Mouse (Mus musculus) liver, embryonic 14.5 days (tissue): Measurements from ENCODE around the gene Zfp84. TPM values are rescaled to one million over a fixed set of nuclear protein-coding genes. Genes with fewer than 3 reads are reported as not detected.

Source experiments
- ATAC-seq: fragments of 200-750 bp; cut with Nextera tagmentation; 2 replicates; pipeline ENCODE4 v1.8.0; 2017; ENCODE audit warnings: moderate number of reproducible peaks, mild to moderate bottlenecking, moderate library complexity; ENCODE audit not compliant: insufficient read depth
- DNase-seq, 3 experiments: peaks; one replicate each; pipeline ENCODE4 v3.0.0-alpha.2; 2012 to 2013; ENCODE audit warnings: low read depth in 3 of 3, low spot score in 3 of 3
- H3K27ac ChIP-seq: fragments of 300-500 bp; sonication (generic); 2 replicates; pipeline ENCODE4 v1.5.1; 2014; ENCODE audit warnings: moderate library complexity, mild to moderate bottlenecking, control low read depth, inconsistent platforms
- H3K27me3 ChIP-seq: fragments of 300-500 bp; sonication (generic); 2 replicates; pipeline ENCODE4 v1.6.1; 2014; ENCODE audit warnings: mild to moderate bottlenecking, low read length, moderate library complexity; ENCODE audit not compliant: control insufficient read depth, insufficient read depth
- H3K36me3 ChIP-seq: fragments of 300-500 bp; sonication (generic); replicated peaks from 2 replicates; pipeline ENCODE4 v1.6.1; 2014; ENCODE audit warnings: low read depth; ENCODE audit not compliant: control insufficient read depth, insufficient read depth
- H3K4me1 ChIP-seq, 2 experiments: fragments of 200-500 bp in 1 of 2; fragments of 300-500 bp in 1 of 2; sonication (generic) in 1 of 2; replicated peaks; 2 replicates each; pipeline ENCODE4 v1.6.1; 2012 to 2014; ENCODE audit warnings: antibody characterized with exemption in 1 of 2, inconsistent platforms in 1 of 2, low read length in 1 of 2; ENCODE audit not compliant: control insufficient read depth in 2 of 2, insufficient read depth in 2 of 2
- H3K4me2 ChIP-seq: fragments of 300-500 bp; sonication (generic); 2 replicates; pipeline ENCODE4 v1.6.1; 2014; ENCODE audit warnings: low read depth, mild to moderate bottlenecking, control low read depth, moderate library complexity
- H3K4me3 ChIP-seq, 2 experiments: fragments of 200-500 bp in 1 of 2; fragments of 300-500 bp in 1 of 2; sonication (generic) in 1 of 2; 2 replicates each; pipeline ENCODE4 v1.5.1; 2012 to 2014; ENCODE audit warnings: low read depth in 2 of 2, low read length in 2 of 2, mild to moderate bottlenecking in 2 of 2, control low read depth in 1 of 2, inconsistent platforms in 1 of 2, moderate library complexity in 1 of 2; ENCODE audit not compliant: insufficient read depth in 1 of 2
- H3K9ac ChIP-seq: fragments of 300-500 bp; sonication (generic); replicated peaks from 2 replicates; pipeline ENCODE4 v1.6.1; 2014; ENCODE audit warnings: mild to moderate bottlenecking, control low read depth, moderate library complexity
- H3K9me3 ChIP-seq: fragments of 300-500 bp; sonication (generic); 2 replicates; pipeline ENCODE4 v1.6.1; 2016; ENCODE audit warnings: low read length, mixed read lengths; ENCODE audit not compliant: control insufficient read depth
- CTCF ChIP-seq: IDR thresholded peaks from 2 replicates; pipeline ENCODE4 v1.5.1; 2016; ENCODE audit warnings: antibody characterized with exemption, low read depth, control low read depth
- EP300 ChIP-seq: IDR thresholded peaks from 2 replicates; pipeline ENCODE4 v1.6.1; 2016; ENCODE audit warnings: antibody characterized with exemption, low read depth
- WGBS: fragments of 180-500 bp; shearing (Covaris S2); extraction: QIAGEN DNeasy Blood & Tissue Kit; methylation state at CpG from one replicate; pipeline ENCODE4 v1.1.7; 2014; ENCODE audit not compliant: insufficient replicate concordance; 5-methylcytosine and 5-hydroxymethylcytosine counted together
- polyA plus RNA-seq, 2 experiments: library from polyadenylated mRNA; depleted of rRNA in 1 of 2; stranded (reverse) in 1 of 2; unstranded in 1 of 2; fragments of >200 nt; fragmentation: Nextera tagmentation in 1 of 2; extraction: Ambion mirVana in 1 of 2; gene quantifications; 2 replicates each; pipeline versions ENCODE4 v1.2.1 to v1.2.3; 2012 to 2014

Gene Zfp84
- polyA plus RNA-seq, 2 experiments, result 2.8 to 3.1 TPM

GRCm38 (mm10) chr7:29785888-29786287 lies 17.5 kb downstream of the Zfp84 start:
- Histone ChIP-seq H3K27ac (no peak overlapping the region), H3K4me1 (peaks cover 0 to 2% of the 10 kb centered on the region in 2 experiments; a peak in 1 of 4 replicates), H3K4me2 (no peak overlapping the region), H3K9ac (no peak overlapping the region), H3K27me3 (no peaks in the 10 kb centered on the region), H3K4me3 (no peak overlapping the region), H3K36me3 (no peaks in the 10 kb centered on the region), H3K9me3 (no peaks in the 10 kb centered on the region)
- TF ChIP-seq CTCF, result no peak
- no peak for TF ChIP-seq EP300
- ATAC-seq, result no peak
- DNase-seq, result no peak
- 68% methylated on average over 5 of the region's 5 CpGs for WGBS

DNA sequence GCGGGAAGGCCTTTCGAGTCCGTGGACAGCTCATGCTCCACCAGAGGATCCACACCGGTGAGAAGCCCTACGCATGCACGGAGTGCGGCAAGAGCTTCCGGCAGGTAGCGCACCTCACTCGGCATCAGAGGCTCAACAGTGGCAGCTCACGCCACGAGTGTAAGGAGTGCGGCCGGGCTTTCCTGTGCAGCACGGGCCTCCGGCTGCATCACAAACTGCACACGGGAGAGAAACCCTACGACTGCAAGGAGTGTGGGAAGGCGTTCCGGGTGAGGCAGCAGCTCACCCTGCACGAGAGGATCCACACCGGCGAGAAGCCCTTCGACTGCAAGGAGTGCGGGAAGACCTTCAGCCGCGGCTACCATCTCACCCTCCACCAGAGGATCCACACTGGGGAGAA lies 24.6 kb downstream of the Zfp84 start:
- no peak overlapping the region for H3K4me3 ChIP-seq
- H3K9me3 ChIP-seq, result no peaks in the 10 kb centered on the region
- ATAC-seq, result no peak
- WGBS, result 30% methylated on average over 27 of the region's 27 CpGs
- H3K27me3 ChIP-seq, result peaks cover 4% of the 10 kb centered on the region
- TF ChIP-seq EP300 (no peak), CTCF (no peak)
- H3K27ac ChIP-seq, result no peak overlapping the region
- no peaks in the 10 kb centered on the region for H3K4me1 ChIP-seq
- no peak for DNase-seq
- no peaks in the 10 kb centered on the region for H3K36me3 ChIP-seq
- H3K4me2 ChIP-seq, result no peak overlapping the region
- H3K9ac ChIP-seq, result no peak overlapping the region

DNA sequence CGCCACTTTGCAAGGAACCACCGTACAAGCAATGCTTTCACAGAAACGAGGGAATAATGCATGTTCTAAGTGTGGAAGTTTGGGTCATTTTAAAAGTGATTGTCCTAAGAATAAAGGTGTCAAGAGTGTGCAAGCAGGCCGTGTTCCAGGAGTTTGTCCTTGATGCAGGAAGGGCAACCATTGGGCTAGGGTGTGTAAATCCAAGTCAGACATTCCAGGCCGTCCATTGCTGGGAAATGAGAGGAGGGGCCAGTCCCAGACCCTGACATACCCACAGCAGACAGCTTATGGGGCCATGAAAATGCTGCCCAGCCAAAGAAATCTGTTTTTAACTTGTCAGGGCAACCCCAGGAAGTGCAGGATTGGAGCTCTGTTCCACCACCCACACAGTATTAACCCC lies 38.7 kb downstream of the Zfp84 start:
- Histone ChIP-seq H3K4me2 (no peak overlapping the region), H3K9ac (no peak overlapping the region), H3K36me3 (no peaks in the 10 kb centered on the region), H3K27ac (no peak overlapping the region), H3K27me3 (no peaks in the 10 kb centered on the region), H3K9me3 (no peaks in the 10 kb centered on the region), H3K4me3 (no peak overlapping the region), H3K4me1 (no peaks in the 10 kb centered on the region)
- WGBS, result 62% methylated on average over 5 of the region's 5 CpGs
- DNase-seq (no peak), ATAC-seq (no peak)
- no peak for TF ChIP-seq EP300
- no peak for TF ChIP-seq CTCF

DNA sequence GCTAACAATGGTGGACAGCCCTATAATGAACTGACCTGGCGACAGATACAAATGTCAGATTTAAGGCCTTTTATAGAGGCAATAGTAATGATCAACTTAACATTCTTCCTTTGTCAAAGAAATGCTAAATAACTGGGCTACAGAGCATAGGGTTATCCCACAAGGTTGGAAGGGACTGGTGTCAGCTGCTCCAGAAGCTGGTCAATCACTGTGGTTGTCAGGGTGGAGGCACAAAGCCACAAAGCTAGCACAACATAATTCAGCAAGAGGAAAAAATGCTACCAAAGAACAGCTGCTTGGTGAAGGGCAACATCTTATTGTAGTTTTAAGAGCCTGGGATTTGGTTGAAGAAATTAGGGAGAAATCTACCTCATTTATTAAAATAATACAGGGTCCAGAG lies 43.9 kb downstream of the Zfp84 start:
- H3K9ac ChIP-seq, result no peak overlapping the region
- ATAC-seq (no peak), DNase-seq (no peak)
- H3K4me2 ChIP-seq, result no peak overlapping the region
- H3K4me3 ChIP-seq, result no peak overlapping the region
- H3K27ac ChIP-seq, result no peak overlapping the region
- no peaks in the 10 kb centered on the region for H3K27me3 ChIP-seq
- no peaks in the 10 kb centered on the region for H3K9me3 ChIP-seq
- H3K36me3 ChIP-seq, result no peaks in the 10 kb centered on the region
- no peak for TF ChIP-seq CTCF
- TF ChIP-seq EP300, result no peak
- WGBS, result 68% methylated on average over 1 of the region's 1 CpGs
- peaks cover 17 to 27% of the 10 kb centered on the region in 2 experiments for H3K4me1 ChIP-seq

DNA sequence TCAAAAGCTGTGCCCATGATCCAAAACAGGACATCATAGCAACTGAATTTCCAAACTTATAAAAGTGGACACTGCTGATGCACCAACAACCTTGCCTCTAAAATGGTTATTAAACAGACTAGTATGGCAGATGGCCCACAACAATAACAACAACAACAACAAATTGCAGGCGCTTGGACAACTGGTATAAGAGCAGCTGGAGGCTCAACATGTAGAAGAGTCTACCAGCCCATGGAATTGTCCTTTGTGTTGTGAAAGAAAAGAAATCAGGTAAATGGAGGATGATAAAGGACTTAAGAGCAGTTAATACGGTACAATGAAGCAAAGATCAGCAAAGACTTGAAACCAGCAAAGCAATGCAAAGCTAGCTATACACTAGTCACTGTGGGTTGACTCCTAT lies 46.0 kb downstream of the Zfp84 start:
- Histone ChIP-seq H3K4me2 (peak overlapping the region; percentile 83), H3K27ac (no peak overlapping the region), H3K4me1 (peaks cover 18 to 31% of the 10 kb centered on the region in 2 experiments), H3K27me3 (no peaks in the 10 kb centered on the region), H3K9ac (no peak overlapping the region), H3K4me3 (no peak overlapping the region), H3K36me3 (no peaks in the 10 kb centered on the region), H3K9me3 (no peaks in the 10 kb centered on the region)
- 67% methylated on average over 2 of the region's 2 CpGs for WGBS
- ATAC-seq, result no peak
- no peak for TF ChIP-seq EP300
- no peak for TF ChIP-seq CTCF
- no peak for DNase-seq
